Mouse (Mus musculus) liver, adult 2 months (tissue): ENCODE data around the gene Agpat4.

ENCODE experiments used
- CTCF ChIP-seq: fragments of 200-500 bp; IDR thresholded peaks from 2 replicates; pipeline ENCODE4 v1.5.1; 2011; ENCODE audit warnings: low read depth, low read length, control low read depth
- POLR2A ChIP-seq: fragments of 200-500 bp; IDR thresholded peaks from 2 replicates; pipeline ENCODE4 v1.6.1; 2011; ENCODE audit warnings: low read length, control low read depth; ENCODE audit not compliant: insufficient read depth; ENCODE audit errors: extremely low read depth

- TF ChIP-seq CTCF (no peak), POLR2A (no peak)
Measured at GRCm38 (mm10) chr17:12225227-12225626, 106.7 kb downstream of the Agpat4 start.
